ENCODE assay signal across 8 mouse cellular contexts in genomic region chr3:57846662-57846911, GRCm38 (mm10). TPM values are rescaled to one million over a fixed set of nuclear protein-coding genes. Genes with fewer than 3 reads are reported as not detected.
DNase-seq lines count a peak whose midpoint lies in the region; ATAC-seq lines count a peak whose summit lies in the region.

No protein-coding gene starts in this region.

- H3K4me3 ChIP-seq in embryonic facial prominence, embryonic 15.5 days (replicated peaks) = peak overlapping the region; percentile 72
- peak overlapping the region; percentile 76 for H3K4me3 ChIP-seq in liver, embryonic 11.5 days (ENCODE audit: low read depth, low read length)

- WGBS in embryonic facial prominence, embryonic 15.5 days = 1% methylated on average over 9 of the region's 9 CpGs
- WGBS in liver, embryonic 11.5 days = 4% methylated on average over 9 of the region's 9 CpGs

- peaks cover 9% of the 10 kb centered on the region; the same call in 1 of the 2 replicates for H3K36me3 ChIP-seq in embryonic facial prominence, embryonic 15.5 days
- H3K36me3 ChIP-seq in liver, embryonic 11.5 days (ENCODE audit: control insufficient read depth, insufficient read depth, low read length) = peaks cover 4% of the 10 kb centered on the region; the same call in 1 of the 2 replicates

- ATAC-seq in frontal cortex, adult (ENCODE audit: low TSS enrichment) = peak; percentile 2; the same call in 1 of the 2 replicates
- ATAC-seq in embryonic facial prominence, embryonic 15.5 days (ENCODE audit: insufficient number of reproducible peaks, low FRiP score, low TSS enrichment, low read depth) = no peak; the same call in 1 of the 2 replicates
- ATAC-seq in liver, embryonic 11.5 days (replicated peaks; ENCODE audit: low FRiP score) = no peak; the same call in 1 of the 2 replicates
- no peak for ATAC-seq in granulocyte monocyte progenitor cell, adult 5-6 weeks (replicated peaks; ENCODE audit: poor library complexity, severe bottlenecking)

- H3K27me3 ChIP-seq in embryonic facial prominence, embryonic 15.5 days = no peaks in the 10 kb centered on the region
- peaks cover 10% of the 10 kb centered on the region; the same call in 1 of the 2 replicates for H3K27me3 ChIP-seq in liver, embryonic 11.5 days (replicated peaks; ENCODE audit: control insufficient read depth, insufficient read depth, low read length)

- peak overlapping the region; percentile 93 for H3K27ac ChIP-seq in embryonic facial prominence, embryonic 15.5 days (replicated peaks)
- peak overlapping the region; percentile 68; the same call in 1 of the 2 replicates for H3K27ac ChIP-seq in liver, embryonic 11.5 days (ENCODE audit: low read depth, low read length)

- no peak for DNase-seq in frontal cortex, postnatal 10 days (ENCODE audit: low spot score in 2 of 2)
- DNase-seq in A20 (ENCODE audit: low read depth, low spot score) = peak; percentile 89
- no peak for DNase-seq in liver, embryonic 11.5 days (ENCODE audit: low spot score)
- no peak for DNase-seq in ovary, postnatal 36 days (ENCODE audit: low spot score)
- no peak for DNase-seq in cerebellum, adult 18-20 months

- H3K9me3 ChIP-seq in embryonic facial prominence, embryonic 15.5 days (replicated peaks) = no peaks in the 10 kb centered on the region
- H3K9me3 ChIP-seq in liver, embryonic 11.5 days (ENCODE audit: control insufficient read depth, low read length) = no peaks in the 10 kb centered on the region

- H3K4me1 ChIP-seq in embryonic facial prominence, embryonic 15.5 days = peaks cover 20% of the 10 kb centered on the region
- peaks cover 4% of the 10 kb centered on the region for H3K4me1 ChIP-seq in liver, embryonic 11.5 days (replicated peaks; ENCODE audit: control insufficient read depth, insufficient read depth, low read length)

- H3K4me2 ChIP-seq in embryonic facial prominence, embryonic 15.5 days (replicated peaks) = peak overlapping the region; percentile 80
- H3K4me2 ChIP-seq in liver, embryonic 11.5 days = peak overlapping the region; percentile 98

- peak overlapping the region; percentile 77 for H3K9ac ChIP-seq in embryonic facial prominence, embryonic 15.5 days
- peak overlapping the region; percentile 68 for H3K9ac ChIP-seq in liver, embryonic 11.5 days (ENCODE audit: low read depth, low read length)

RNA-seq across cellular contexts. Expression of gene Pfn2, which starts 1.3 kb away (rescaled TPM):
- 152 and 161 TPM in 2 replicates for polyA plus RNA-seq in embryonic facial prominence, embryonic 15.5 days (2015; fragmentation: Nextera tagmentation; extraction: Ambion mirVana)
- polyA plus RNA-seq in liver, embryonic 11.5 days (2014; fragmentation: Nextera tagmentation; extraction: Ambion mirVana) = 38.5 and 39.0 TPM in 2 replicates
- not detected in 2 replicates for total RNA-seq in granulocyte monocyte progenitor cell, adult 5-6 weeks (2014; fragmentation: Nextera tagmentation)
- not detected in 2 replicates for total RNA-seq in granulocyte monocyte progenitor cell, adult 5-6 weeks (2017)
